Mouse (Mus musculus) hindbrain, embryonic 15.5 days (tissue): ENCODE measurements around the gene Lbr. TPM values are rescaled to one million over a fixed set of nuclear protein-coding genes. Genes with fewer than 3 reads are reported as not detected.
A peak's percentile ranks its signal among the peaks of the same experiment; 100 is the strongest.

Experiments
- ATAC-seq: fragments of 200-750 bp; cut with Nextera tagmentation; 2 replicates; pipeline ENCODE4 v1.8.0; 2017; ENCODE audit warnings: low read depth, moderate number of reproducible peaks, moderate TSS enrichment; ENCODE audit not compliant: low FRiP score
- H3K27ac ChIP-seq: fragments of 300-500 bp; sonication (generic); replicated peaks from 2 replicates; pipeline ENCODE4 v1.5.1; 2015; ENCODE audit warnings: mild to moderate bottlenecking, inconsistent platforms
- H3K27me3 ChIP-seq: fragments of 300-500 bp; sonication (generic); 2 replicates; pipeline ENCODE4 v1.6.1; 2015; ENCODE audit warnings: control low read depth, inconsistent platforms
- H3K36me3 ChIP-seq: fragments of 300-500 bp; sonication (generic); 2 replicates; pipeline ENCODE4 v1.6.1; 2015; ENCODE audit warnings: control low read depth, inconsistent platforms
- H3K4me1 ChIP-seq: fragments of 300-500 bp; sonication (generic); replicated peaks from 2 replicates; pipeline ENCODE4 v1.6.1; 2015; ENCODE audit warnings: control low read depth, inconsistent platforms
- H3K4me2 ChIP-seq: fragments of 300-500 bp; sonication (generic); 2 replicates; pipeline ENCODE4 v1.6.1; 2015; ENCODE audit warnings: moderate library complexity, mild to moderate bottlenecking, inconsistent platforms
- H3K4me3 ChIP-seq: fragments of 300-500 bp; sonication (generic); 2 replicates; pipeline ENCODE4 v1.5.1; 2015; ENCODE audit warnings: mild to moderate bottlenecking, inconsistent platforms
- H3K9ac ChIP-seq: fragments of 300-500 bp; sonication (generic); 2 replicates; pipeline ENCODE4 v1.6.1; 2015; ENCODE audit warnings: inconsistent platforms
- H3K9me3 ChIP-seq: fragments of 300-500 bp; sonication (generic); 2 replicates; pipeline ENCODE4 v1.6.1; 2016; ENCODE audit warnings: control low read depth, inconsistent platforms
- WGBS: fragments of 180-500 bp; shearing (Covaris S2); methylation state at CpG from one replicate; pipeline ENCODE4 v1.1.7; 2015; 5-methylcytosine and 5-hydroxymethylcytosine counted together
- polyA plus RNA-seq: library from polyadenylated mRNA; unstranded; fragments of >200 nt; fragmentation: Nextera tagmentation; extraction: Ambion mirVana; gene quantifications from 2 replicates; pipeline ENCODE4 v1.2.1, GENCODE M21; 2015

Lbr gene
- 29.3 and 33.9 TPM in 2 replicates for polyA plus RNA-seq

GRCm38 (mm10) chr1:181842781-181843180 lies at the start of gene Lbr:
Gene Lbr, minus strand, starts transcription at chr1:181843046.
- Histone ChIP-seq H3K27ac (peak within 1 kb of the TSS; percentile 84), H3K4me1 (peaks cover 36% of the 10 kb centered on the region), H3K4me3 (peak within 1 kb of the TSS; percentile 55), H3K4me2 (peak within 1 kb of the TSS; percentile 85), H3K27me3 (no peaks in the 10 kb centered on the region), H3K9ac (peak within 1 kb of the TSS; percentile 61), H3K36me3 (no peaks in the 10 kb centered on the region), H3K9me3 (no peaks in the 10 kb centered on the region)
- under 1% methylated on average over 14 of the region's 14 CpGs for WGBS
- ATAC-seq: no peak

- Histone ChIP-seq H3K4me2 (no peak overlapping the region), H3K36me3 (0 out of 2 replicates have a peak, but pooled peaks cover under 1% of the 10 kb centered on the region), H3K27ac (no peak overlapping the region), H3K4me1 (peaks cover 4% of the 10 kb centered on the region; the same call in 1 of the 2 replicates), H3K9me3 (no peaks in the 10 kb centered on the region), H3K9ac (no peak overlapping the region), H3K27me3 (no peaks in the 10 kb centered on the region), H3K4me3 (no peak overlapping the region)
- WGBS: 90% methylated on average over 7 of the region's 7 CpGs
- no peak for ATAC-seq
Observed at GRCm38 (mm10) chr1:181889670-181890069, 46.8 kb upstream of the Lbr start.

- Histone ChIP-seq H3K4me2 (no peak overlapping the region), H3K9ac (no peak overlapping the region), H3K4me3 (no peak overlapping the region), H3K27me3 (no peaks in the 10 kb centered on the region), H3K4me1 (peaks cover 4% of the 10 kb centered on the region; the same call in 1 of the 2 replicates), H3K27ac (no peak overlapping the region), H3K9me3 (no peaks in the 10 kb centered on the region), H3K36me3 (no peaks in the 10 kb centered on the region)
- peak; percentile 79 for ATAC-seq
- 11% methylated on average over 11 of the region's 11 CpGs for WGBS
Observed at GRCm38 (mm10) chr1:181888801-181889200, 46.0 kb upstream of the Lbr start.

- Histone ChIP-seq H3K4me3 (no peak overlapping the region), H3K4me1 (peaks cover 13% of the 10 kb centered on the region; the same call in 1 of the 2 replicates), H3K9ac (no peak overlapping the region), H3K4me2 (no peak overlapping the region), H3K27ac (peak overlapping the region; percentile 37; the same call in 1 of the 2 replicates), H3K27me3 (no peaks in the 10 kb centered on the region), H3K9me3 (no peaks in the 10 kb centered on the region), H3K36me3 (no peaks in the 10 kb centered on the region)
- 21% methylated on average over 8 of the region's 8 CpGs for WGBS
- ATAC-seq: peak; percentile 59
Observed at GRCm38 (mm10) chr1:181881532-181881931, 38.7 kb upstream of the Lbr start.

- Histone ChIP-seq H3K36me3 (no peaks in the 10 kb centered on the region), H3K27me3 (no peaks in the 10 kb centered on the region), H3K9me3 (no peaks in the 10 kb centered on the region), H3K4me2 (no peak overlapping the region), H3K27ac (peak overlapping the region; percentile 37; the same call in 1 of the 2 replicates), H3K9ac (no peak overlapping the region), H3K4me1 (peaks cover 13% of the 10 kb centered on the region; the same call in 1 of the 2 replicates), H3K4me3 (no peak overlapping the region)
- peak; percentile 42; the same call in 1 of the 2 replicates for ATAC-seq
- whole genome bisulfite sequencing: 57% methylated on average over 15 of the region's 15 CpGs
Observed at GRCm38 (mm10) chr1:181880752-181881325, 38.0 kb upstream of the Lbr start.

- no peak overlapping the region for H3K27ac ChIP-seq
- H3K4me3 ChIP-seq: no peak overlapping the region
- no peaks in the 10 kb centered on the region for H3K36me3 ChIP-seq
- H3K4me2 ChIP-seq: no peak overlapping the region
- peak; percentile 33; the same call in 1 of the 2 replicates for ATAC-seq
- H3K9ac ChIP-seq: no peak overlapping the region
- 76% methylated on average over 5 of the region's 5 CpGs for WGBS
- H3K4me1 ChIP-seq: peaks cover 13% of the 10 kb centered on the region; the same call in 1 of the 2 replicates
- no peaks in the 10 kb centered on the region for H3K27me3 ChIP-seq
- no peaks in the 10 kb centered on the region for H3K9me3 ChIP-seq
Observed at GRCm38 (mm10) chr1:181878436-181878835, 35.6 kb upstream of the Lbr start.

- Histone ChIP-seq H3K4me2 (no peak overlapping the region), H3K27ac (no peak overlapping the region), H3K36me3 (no peaks in the 10 kb centered on the region), H3K4me3 (no peak overlapping the region), H3K9me3 (no peaks in the 10 kb centered on the region), H3K9ac (no peak overlapping the region), H3K27me3 (no peaks in the 10 kb centered on the region), H3K4me1 (peaks cover 12% of the 10 kb centered on the region; the same call in 1 of the 2 replicates)
- ATAC-seq: no peak
- 51% methylated on average over 5 of the region's 5 CpGs for WGBS
Observed at GRCm38 (mm10) chr1:181877088-181877487, 34.2 kb upstream of the Lbr start.

GRCm38 (mm10) chr1:181876656-181877055 lies 33.8 kb upstream of the Lbr start:
- no peak for ATAC-seq
- Histone ChIP-seq H3K4me2 (no peak overlapping the region), H3K4me3 (no peak overlapping the region), H3K27me3 (no peaks in the 10 kb centered on the region), H3K9me3 (no peaks in the 10 kb centered on the region), H3K36me3 (no peaks in the 10 kb centered on the region), H3K4me1 (peaks cover 8% of the 10 kb centered on the region; the same call in 1 of the 2 replicates), H3K9ac (no peak overlapping the region), H3K27ac (no peak overlapping the region)
- 75% methylated on average over 3 of the region's 3 CpGs for WGBS

GRCm38 (mm10) chr1:181873086-181873920 lies 30.5 kb upstream of the Lbr start:
- ATAC-seq: no peak
- Histone ChIP-seq H3K36me3 (no peaks in the 10 kb centered on the region), H3K9me3 (no peaks in the 10 kb centered on the region), H3K9ac (no peak overlapping the region), H3K27me3 (no peaks in the 10 kb centered on the region), H3K4me3 (no peak overlapping the region), H3K4me1 (no peaks in the 10 kb centered on the region), H3K27ac (no peak overlapping the region), H3K4me2 (no peak overlapping the region)
- 85% methylated on average over 9 of the region's 9 CpGs for WGBS

- H3K27me3 ChIP-seq: no peaks in the 10 kb centered on the region
- no peaks in the 10 kb centered on the region for H3K9me3 ChIP-seq
- WGBS: 72% methylated on average over 3 of the region's 3 CpGs
- H3K36me3 ChIP-seq: no peaks in the 10 kb centered on the region
- H3K27ac ChIP-seq: no peak overlapping the region
- no peaks in the 10 kb centered on the region for H3K4me1 ChIP-seq
- no peak overlapping the region for H3K4me2 ChIP-seq
- no peak overlapping the region for H3K4me3 ChIP-seq
- no peak overlapping the region for H3K9ac ChIP-seq
- ATAC-seq: no peak
Observed at GRCm38 (mm10) chr1:181872639-181873038, 29.8 kb upstream of the Lbr start.

GRCm38 (mm10) chr1:181866429-181867280 lies 23.8 kb upstream of the Lbr start:
- Histone ChIP-seq H3K4me3 (no peak overlapping the region), H3K9ac (no peak overlapping the region), H3K4me1 (no peaks in the 10 kb centered on the region), H3K36me3 (no peaks in the 10 kb centered on the region), H3K27ac (no peak overlapping the region), H3K27me3 (no peaks in the 10 kb centered on the region), H3K4me2 (no peak overlapping the region), H3K9me3 (no peaks in the 10 kb centered on the region)
- 84% methylated on average over 6 of the region's 6 CpGs for WGBS
- ATAC-seq: no peak
